Mouse (Mus musculus): ENCODE data around the gene Haus5.

GRCm38 (mm10) chr7:30610043-30610442 is 54.8 kb downstream of the Haus5 start:
- TF ChIP-seq POLR2A (IDR thresholded peaks at IDR 0.05; ENCODE audit: insufficient read depth, low read length) (no peak), CTCF (IDR thresholded peaks at IDR 0.05; ENCODE audit: low read depth, low read length) (peak; percentile 32), EP300 (IDR thresholded peaks at IDR 0.05; ENCODE audit: insufficient read depth, low read depth, low read length) (no peak)

Measured in ES-Bruce4 (cell line).